Mouse (Mus musculus) E14TG2a.4 (cell line): ENCODE results near the gene Prph2.

ENCODE experiments used
- CTCF ChIP-seq: conservative IDR thresholded peaks from 2 replicates; pipeline ENCODE4 v1.5.1; 2014; ENCODE audit warnings: low read length
- POU5F1 ChIP-seq: IDR thresholded peaks from 2 replicates; pipeline ENCODE4 v1.6.1; 2014; ENCODE audit warnings: low read length, borderline replicate concordance

GRCm38 (mm10) chr17:46875626-46876025, 34.6 kb upstream of the Prph2 start:
- TF ChIP-seq CTCF (peak; percentile 58), POU5F1 (no peak)
